Mouse (Mus musculus): ENCODE data around the gene Abhd12b.

DNA sequence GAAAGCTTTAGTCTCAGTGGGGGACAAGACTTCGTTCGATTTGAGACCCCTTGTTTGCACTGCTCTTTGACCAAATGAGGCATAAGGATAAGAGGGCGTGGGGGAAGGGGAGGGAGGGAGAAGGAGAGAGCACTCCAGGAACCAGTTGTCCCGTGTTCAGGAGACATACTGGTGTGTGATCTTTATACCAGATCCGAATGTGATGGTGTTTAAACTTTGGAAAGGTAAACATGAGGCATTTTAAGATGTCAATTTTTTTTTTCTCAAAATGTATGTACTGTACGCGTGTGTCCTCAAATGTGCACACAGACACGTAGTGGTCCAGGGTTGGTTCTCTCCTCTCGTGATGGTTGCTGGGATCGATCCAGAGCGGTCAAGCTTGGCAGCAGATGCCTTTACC is 74.2 kb downstream of the Abhd12b start:
- TF ChIP-seq CTCF (IDR thresholded peaks at IDR 0.05; ENCODE audit: low read depth), result no peak
- no peak for TF ChIP-seq EP300 (optimal IDR thresholded peaks at IDR 0.05)

Data from stomach, postnatal 0 days (tissue).